Mouse (Mus musculus): ENCODE data around the gene Clec11a. TPM values are rescaled to one million over a fixed set of nuclear protein-coding genes. Genes with fewer than 3 reads are reported as not detected.
"Not testable (repeated sequence)": the region's sequence is repeated elsewhere in the genome, so short reads cannot be mapped to it uniquely, and the experiment has no call there.

The Clec11a gene
- total RNA-seq, 2 experiments from 2014 or later, result 3.3 to 3.6 TPM

DNA sequence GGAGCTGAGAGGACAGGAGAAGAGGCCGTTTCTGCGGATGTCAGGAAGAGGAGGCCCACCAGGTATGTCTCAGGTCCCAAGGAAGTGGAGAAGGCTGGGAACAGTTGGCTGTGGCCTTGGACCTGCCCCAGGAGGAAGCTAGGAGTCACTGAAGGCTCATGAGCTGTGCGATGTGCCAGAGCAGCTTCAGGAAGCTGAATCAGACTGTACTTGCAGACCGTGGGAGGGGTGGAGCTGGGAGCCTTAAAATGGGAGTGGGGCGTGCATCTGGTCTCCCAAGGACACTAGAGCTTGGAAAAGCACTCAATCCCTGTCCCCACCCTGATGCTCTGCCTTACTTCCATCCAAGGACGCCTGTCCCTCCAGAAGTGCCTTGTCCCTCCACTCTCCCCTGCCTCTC, 19.9 kb upstream of the Clec11a start:
- peak in 1 of 2 experiments; percentile 36 for DNase-seq (ENCODE audit: low spot score in 2 of 2)

DNA sequence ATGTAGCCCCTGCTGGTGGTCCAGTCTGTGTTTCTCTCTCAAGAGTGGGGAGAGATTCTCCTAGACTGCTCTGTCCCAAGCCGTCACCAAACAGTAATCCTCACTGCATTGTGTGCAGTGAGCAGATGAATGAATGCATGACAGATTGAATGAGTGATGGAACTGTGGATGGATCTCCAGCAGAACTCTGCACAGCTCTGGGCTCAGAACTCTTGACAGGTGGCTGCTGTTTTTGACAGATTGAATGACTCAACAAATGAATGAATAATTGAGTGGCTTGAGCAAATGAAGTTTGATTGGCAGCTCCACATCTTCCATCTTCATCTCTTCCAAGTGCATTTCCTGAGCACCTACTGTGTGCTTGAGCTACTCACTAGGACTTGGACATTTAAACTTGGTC, 15.6 kb upstream of the Clec11a start:
- peak in 1 of 2 experiments; percentile 85 for DNase-seq (ENCODE audit: low spot score in 2 of 2)

DNA sequence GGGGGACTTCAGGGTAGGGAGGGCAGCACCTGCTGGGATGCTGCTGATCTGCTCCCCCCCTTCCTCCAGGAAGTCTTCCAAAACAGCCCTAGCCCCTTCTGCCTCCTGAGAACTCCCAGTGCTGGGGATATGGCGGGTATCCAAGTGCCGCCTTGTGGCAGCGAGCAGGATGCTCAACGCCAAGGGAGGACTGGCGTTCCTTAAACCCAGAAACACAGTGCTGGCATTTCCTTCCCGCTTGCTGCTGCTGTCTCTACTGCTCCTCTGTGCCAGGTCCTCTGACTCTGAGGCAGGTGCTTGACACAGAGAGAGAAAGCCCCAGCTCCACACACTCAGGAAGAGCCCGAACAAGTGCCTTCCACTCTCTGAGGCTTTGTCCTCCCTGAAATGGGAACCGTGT, 14.2 kb upstream of the Clec11a start:
- DNase-seq (ENCODE audit: low spot score in 2 of 2), result peak; percentile 67 to 86

DNA sequence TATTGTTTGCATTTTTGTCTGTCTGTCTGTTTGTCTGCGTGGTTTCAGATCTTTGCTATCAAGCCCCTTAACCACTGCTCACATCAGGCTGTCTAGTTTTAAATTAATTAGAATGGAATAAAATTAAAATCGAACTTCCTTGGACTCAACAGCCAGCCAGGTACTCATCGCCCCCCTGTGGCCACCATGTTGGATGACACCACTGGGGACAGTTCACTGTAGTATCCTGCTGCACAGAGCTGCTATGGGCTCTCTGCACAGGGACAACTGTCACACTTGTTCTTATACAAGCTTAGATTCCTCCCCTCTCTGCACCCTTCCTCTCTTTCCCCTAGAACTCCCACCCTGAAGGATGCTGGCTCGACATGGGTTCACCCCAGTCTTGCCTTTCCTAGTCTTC, 11.2 kb upstream of the Clec11a start:
- DNase-seq (ENCODE audit: low spot score in 2 of 2), result no peak

DNA sequence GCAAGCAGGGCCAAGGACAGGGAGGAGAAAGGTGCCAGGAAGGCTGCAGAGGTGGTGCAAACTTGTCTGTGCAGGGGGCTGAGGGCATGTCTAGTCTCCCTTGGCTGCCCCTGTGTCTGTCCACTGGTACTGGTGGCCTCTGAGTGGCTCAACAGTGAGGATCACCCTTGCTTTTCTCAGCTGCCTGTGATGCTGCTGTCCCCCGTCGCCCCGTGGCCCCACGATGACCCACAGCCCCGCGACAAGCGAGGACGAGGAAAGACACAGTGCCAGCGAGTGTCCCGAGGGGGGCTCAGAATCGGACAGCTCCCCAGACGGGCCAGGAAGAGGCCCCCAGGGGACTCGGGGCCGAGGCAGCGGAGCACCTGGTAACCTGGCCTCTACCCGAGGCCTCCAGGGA, 5.8 kb upstream of the Clec11a start:
- no peak for DNase-seq (ENCODE audit: low spot score in 2 of 2)

DNA sequence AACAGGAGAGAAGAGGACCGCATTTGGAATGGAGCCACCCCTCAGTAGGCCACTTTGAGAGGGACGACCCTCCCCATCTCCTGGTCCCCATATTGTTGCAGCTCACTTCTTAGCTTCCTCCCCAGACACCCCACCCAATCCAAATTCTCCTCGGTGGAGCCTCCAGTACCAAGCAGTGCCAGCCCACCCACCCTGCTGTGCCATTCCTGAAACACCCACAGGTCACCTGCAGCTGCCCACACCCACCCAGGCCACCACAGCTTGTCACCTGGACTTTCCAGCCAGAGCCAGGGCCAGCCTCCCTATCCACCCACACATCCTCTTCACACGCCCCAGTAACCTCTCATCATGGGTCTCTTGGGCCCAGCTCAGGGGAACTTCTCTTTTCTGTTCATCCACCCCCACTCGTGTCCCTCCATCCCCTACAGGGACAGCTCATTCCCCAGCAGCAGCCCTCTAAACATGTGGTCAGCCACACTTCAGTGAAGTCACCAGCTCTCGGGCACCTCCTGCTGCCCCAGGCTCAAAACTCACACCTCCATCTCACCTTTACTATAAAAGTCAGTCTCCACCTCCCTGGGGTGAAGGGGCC, 5.1 kb upstream of the Clec11a start:
- no peak for DNase-seq (ENCODE audit: low spot score in 2 of 2)

DNA sequence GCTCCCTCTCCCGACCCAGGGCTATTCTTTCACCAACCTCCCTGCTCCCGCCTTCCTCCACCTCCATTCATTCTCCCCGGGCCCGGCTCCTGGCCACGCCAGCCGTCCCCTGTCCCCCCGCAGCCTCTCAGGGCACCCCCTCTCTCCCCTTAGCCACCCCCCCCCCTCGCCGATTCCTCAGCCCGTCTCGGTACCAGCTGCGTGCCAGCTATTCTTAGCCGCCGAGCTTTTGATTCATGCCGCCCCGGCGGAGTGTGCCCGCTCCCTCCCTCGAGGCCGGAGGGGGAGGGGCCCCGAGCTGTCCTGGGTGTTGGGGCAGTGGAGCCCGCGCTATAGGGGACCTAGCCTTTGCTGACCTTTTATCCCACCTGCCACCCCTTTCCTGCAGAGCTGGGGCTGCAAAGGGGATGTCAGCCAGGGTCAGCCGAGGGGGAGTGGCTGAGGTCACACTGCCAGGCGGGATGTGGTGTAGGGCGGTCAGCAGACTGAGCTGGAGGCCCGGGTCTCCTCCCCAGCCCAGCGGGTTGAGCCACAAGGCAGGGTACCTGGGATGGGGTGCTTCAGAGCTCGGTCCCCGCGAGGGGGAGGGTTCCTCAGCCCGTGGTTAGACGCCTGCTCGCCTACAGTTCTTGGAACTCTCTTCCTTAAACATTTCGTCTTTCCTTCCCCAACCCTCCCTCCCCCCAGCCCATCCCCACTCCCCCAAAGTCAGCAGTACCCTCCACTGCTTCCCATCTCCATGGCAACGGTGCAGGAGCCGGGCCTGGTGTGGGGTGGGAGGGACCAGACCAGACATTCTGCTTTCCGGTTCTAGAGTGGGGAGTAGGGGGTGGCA, 4.4 kb upstream of the Clec11a start:
- peak in 1 of 2 experiments; percentile 65 for DNase-seq (ENCODE audit: low spot score in 2 of 2)

DNA sequence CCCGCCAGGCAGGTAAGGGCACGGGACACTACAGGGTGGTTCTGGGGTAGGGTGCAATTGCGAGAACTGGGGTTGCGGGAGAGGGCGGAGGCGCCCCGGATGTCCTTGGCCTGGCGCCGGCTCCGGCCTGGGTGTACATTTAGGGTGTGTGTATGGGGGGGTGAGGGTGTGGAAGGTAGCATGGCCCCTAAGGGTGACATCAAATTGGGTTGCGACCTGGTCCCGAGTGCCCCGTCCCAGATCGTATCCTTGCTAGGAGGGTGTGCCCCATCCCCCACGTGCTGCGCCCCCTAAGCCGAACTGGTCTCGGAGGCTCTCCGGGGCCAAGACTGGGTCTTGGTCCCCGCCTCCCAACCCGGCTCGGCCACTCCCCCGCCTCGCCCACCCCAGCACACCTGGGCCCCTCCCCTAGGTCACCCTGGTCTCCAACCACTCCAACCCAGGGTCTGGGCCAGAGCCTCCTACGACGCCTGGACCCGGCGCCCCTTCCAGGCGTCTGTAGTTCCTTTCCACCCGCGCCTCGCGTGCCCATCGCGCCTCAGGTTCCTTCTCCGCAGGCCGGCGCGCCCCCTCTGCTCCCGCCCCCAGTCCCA, 3.7 kb upstream of the Clec11a start:
- no peak for DNase-seq (ENCODE audit: low spot score in 2 of 2)

DNA sequence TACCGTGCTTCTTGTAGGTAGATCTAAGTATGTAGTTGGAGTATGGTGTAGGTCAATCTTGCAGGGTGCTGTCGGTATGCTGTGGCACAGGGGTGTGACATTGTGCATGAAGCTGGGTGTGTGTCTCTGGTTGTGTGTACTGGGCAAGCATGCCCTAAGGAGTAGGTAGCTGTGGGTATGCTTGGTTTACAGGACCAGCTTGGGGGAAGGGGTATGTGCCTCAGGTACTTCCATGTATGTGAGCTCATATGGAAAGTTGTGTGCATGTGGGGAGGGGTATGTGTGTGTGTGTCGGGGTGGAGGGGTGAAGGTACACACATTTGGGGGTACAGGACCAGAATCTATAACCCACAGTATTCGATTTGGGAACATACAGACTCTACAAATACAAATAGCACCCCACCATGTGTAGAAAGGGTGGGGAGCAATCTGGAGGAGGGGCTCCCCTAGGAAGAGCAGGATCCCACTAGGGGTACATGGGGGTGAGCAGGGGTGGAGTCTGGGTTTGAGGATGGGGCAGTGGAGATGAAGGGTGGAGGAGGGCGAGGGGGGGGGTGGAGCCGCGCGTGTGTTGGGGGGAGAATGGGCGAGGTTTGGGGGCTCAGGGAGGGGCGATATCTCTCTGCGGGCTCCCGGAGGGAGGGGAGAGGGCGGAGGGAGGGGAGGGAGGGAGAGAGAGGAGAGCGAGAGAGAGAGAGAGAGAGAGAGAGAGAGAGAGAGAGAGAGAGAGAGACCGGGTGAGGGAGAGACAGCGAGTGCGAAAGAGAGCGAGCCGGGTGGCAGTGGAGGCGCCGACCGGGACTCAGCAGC, 3.0 kb upstream of the Clec11a start, which contains the start of gene Shank1:
TSS of gene Shank1 (plus strand) at position 779 of the 810 bp plus-strand sequence.
- DNase-seq (ENCODE audit: low spot score in 2 of 2), result peak in 1 of 2 experiments; percentile 22

DNA sequence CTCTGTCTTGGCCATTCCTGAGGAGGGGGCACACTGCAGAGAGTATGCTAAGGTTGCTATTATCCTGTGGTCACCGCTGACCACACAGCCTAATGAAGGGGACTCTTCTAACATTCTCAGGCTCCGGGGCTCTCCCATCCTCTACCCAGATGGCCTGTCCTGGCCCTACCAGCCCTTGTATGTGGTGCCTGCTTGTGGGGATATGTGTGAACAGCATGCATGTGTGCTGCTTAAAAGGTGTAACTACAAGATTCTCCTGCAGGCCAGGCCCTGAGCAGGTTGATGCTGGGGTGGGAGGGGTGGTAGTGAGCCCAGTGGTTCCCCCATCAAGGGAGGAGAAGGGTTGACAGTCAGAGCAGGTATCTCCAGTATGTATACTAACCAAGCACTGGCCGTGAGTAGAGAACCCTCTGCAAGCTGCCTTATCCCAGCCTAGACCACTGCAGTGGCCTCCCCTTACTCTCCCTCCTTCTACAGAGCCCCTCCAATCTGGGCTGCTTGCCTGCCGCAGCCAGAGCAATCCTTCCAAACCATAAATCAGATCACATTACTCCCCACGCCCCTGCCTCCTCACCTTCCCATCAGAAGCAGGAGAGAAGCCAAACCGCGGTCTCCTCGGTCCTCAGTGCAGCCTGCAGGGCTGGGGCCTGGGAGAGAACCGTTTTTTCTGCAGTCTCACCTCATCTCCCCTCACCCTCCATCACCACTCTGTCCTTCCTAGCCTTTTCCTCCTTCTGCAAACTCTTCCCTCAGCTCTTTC, 739 bp upstream of the Clec11a start:
- no peak for DNase-seq (ENCODE audit: low spot score in 2 of 2)

DNA sequence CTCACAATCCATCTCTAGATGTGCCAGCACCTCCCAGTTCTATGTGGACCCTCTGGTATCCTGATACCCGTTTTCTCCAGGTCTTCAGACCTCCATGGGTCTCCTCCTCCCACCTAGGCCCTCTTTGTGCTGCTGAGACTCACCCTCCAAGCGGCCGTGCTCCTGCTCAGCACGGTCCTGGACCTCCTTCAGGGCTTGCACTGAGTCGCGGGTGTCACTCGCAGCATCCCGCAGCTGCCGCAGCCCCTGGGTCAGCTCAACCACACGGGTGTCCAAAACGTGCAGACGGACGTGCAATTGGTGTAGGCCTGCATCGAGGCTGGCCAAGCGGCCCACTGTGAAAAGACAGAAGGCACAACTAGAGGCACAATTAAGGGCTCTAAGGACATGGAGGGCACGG, 1.0 kb downstream of the Clec11a start:
- DNase-seq (ENCODE audit: low spot score in 2 of 2), result no peak

DNA sequence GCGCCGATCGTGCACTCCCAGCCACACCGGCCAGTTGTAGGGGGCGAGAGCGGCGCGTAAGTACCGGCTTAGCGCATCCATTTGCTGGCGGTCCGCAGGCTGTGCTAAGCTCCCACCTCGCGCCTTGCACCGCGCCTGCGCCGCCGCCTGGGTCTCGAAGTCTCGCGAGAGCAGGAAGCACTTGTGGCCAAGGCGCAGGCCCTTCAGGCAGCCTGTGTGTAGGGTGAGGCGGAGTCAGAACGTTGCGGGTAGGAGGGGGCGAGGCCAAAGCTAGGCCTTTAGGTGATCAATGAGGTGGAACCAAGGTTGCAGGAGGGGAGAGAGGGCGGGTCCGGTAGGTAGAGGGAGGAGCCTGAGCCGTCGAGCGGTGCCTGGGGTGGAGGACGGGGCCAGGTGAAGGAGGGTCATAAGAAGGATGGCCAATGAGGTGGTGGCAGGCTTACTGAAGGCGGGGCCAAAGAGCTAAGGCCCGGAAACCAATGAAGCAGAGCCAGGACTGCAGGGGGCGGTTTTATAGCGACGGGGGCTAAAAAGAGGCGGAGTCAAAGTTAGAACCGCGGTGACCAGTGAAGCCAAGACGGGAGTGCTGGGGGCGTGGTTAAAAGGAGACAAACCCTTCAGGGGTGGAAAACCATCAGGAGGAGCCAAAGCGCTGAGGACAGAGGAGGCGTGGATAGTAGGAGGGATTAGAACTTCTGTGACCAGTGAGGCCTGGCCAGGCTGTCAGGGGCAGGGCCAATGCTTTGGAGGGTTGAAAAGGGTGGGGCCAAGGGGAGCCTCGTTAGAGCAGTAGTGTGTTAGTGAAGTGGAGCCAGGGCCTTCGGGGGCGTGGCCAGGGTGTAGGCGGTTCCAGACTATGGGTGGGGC, 1.7 kb downstream of the Clec11a start:
- DNase-seq (ENCODE audit: low spot score in 2 of 2), result peak; percentile 96 to 98

DNA sequence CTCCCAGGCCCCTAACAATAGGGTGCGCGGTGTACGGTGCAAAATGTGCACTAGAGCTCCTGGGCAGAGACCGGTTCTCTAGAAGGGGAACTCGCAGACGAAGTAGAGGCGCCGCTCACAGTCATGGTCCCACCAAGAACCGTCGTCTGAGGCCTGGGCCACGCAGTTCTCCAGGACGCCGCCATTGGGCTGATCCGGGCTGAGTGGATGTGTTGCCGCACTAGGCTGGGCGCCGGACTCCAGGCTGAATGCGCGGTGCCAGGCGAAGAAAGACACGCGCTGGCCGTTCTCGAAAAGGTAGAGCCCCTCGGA, 2.3 kb downstream of the Clec11a start:
- no peak for DNase-seq (ENCODE audit: low spot score in 2 of 2)

DNA sequence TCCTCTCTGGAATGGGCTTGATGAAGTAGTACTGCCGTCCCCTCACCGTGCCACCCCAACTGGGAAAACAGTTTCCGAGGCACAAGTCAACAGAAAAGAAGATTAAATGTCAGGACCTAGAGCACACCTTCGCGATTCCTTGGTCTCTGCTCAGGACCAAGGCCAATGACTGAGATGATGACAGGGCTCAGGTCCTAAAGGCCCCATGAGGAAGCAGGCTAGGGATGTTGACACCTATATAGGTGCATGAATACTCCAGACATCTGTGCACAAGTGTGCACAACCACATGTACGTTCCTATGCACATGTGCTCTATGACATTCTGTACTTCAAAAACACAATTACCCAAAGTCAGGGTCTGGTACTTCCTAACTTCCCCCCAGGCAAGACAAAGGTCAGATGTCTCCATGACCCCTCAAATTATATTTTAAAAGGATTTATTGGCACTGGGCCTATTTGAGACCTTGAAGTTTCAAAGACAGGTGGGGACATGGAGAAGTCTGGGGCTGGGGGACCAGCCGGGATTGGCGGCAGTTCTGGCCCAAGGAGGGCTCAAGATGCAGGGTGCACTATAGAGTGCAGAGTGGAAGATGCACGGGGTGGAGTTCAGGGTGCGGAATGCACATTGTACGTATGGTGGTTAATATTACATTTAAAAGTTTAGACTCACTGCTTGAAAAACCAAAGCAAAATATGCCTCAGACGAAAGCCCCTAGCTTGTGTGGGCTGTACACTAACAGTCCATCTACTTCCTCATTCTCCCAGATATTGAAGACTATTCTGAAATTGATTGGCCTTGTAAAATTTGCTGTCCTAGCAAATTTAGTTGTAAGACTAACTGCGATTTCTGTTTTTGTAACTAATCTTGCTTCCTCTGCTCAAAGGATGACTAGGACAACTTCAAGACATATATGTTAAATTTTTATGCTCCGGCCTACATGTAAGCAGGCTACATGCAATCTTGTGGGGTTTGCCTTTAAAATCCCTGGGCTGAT, 3.1 kb downstream of the Clec11a start:
- no peak for DNase-seq (ENCODE audit: low spot score in 2 of 2)

DNA sequence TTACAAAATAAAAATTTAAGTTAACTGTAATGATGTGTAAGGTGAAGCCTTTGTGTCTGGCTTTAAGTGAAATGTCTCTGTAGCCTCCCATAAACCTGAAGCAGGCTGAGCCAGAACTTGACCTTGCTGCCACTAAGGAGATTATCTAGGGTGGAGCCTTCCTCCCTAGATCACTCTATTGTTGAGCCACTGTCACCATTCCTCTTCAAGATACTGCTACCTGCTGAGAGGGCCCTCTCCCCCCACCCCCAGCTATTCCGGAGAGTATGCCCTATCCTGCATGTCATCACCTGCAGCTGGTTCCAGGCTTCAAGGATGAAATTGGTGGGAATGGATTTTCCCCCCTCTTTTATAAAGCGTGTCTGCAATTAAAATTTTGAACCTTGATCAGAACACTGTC, 9.2 kb downstream of the Clec11a start:
- not testable (repeated sequence) for DNase-seq (ENCODE audit: low spot score in 2 of 2)

DNA sequence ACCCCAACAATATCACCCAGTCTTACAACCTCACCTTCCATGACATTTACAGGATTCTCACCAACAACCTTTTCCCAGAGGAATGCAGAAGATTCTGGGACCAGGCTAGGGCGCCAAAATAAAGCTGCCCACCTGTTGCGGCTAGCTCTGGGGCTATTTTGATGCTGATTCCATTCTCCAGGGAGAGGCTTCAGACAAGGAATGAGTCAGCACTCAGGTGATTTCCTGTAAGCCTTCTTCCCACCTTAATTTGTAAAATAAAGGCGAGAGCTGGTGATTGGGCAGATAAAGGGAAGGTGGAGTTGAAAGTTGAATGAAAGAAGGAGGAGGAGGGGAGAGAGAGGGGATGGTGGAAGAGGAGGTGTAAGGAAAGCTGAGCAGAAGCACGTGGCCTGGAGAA, 15.3 kb downstream of the Clec11a start:
- DNase-seq (ENCODE audit: low spot score in 2 of 2), result no peak

DNA sequence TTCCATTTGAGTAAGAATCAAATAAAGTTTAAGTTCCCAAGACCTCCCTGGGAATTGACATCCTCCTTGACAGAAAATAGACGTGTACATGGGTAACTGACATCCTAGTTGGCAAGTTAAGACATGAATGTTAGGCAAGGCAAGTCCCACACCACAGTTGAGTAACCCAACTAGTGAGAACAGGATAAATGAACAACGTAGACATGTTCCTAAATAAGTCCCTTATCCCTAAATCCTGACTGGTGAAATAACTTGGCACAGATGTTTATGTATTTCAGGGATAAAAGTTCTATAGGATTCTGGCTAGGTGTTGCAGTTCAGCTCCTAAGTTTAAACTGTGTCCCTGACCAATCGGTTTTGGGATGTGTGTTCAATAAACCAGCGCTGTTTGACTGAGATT, 15.7 kb downstream of the Clec11a start:
- DNase-seq (ENCODE audit: low spot score in 2 of 2), result no peak

DNA sequence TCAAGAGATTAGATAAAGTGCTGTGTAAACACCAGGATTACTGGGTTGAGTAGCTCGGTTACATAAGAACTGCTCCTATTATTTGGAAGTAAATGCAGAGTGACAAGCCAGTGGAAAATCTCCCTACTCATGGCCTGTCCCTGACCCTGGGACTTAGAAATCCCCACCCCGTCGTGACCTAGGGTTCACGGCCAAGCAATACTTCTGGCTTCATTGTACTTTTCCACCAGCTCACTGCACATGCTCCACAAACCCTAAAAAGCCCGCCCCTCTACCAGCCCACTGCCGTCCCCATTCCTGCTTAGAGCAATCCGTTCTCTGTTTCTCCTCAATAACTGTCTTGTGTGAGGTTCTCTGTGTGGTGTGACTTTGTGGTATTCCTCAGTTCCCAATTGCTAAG, 18.9 kb downstream of the Clec11a start:
- no peak for DNase-seq (ENCODE audit: low spot score in 2 of 2)

DNA sequence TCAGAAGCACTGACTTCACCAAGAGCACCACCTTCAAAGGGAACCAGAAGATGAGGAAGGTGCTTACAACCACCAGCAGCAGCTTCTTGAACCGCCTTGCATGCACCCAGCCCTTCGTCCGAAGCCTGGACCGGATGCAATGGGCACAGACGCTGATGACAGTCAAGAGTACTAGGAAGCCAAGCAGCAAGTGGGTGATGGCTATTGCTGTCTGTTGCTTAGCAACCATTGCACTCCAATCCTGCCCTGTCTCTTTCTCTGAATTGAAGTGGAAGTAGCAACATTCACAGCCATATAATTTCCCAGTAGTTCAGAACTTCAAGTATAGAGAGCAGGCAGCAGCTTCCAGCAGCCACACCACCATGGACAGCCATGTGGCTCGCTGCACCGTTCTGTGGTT, 25.1 kb downstream of the Clec11a start:
- DNase-seq (ENCODE audit: low spot score in 2 of 2), result no peak

Measured in layer of hippocampus, adult 18-20 months (tissue).